Mouse (Mus musculus): ENCODE measurements around the gene Cacng1.

GRCm38 (mm10) chr11:107675246-107675645, 41.1 kb downstream of the Cacng1 start:
- TF ChIP-seq CTCF (IDR thresholded peaks at IDR 0.05; ENCODE audit: extremely low read depth, insufficient read depth, insufficient read length, insufficient replicate concordance), result no peak
- TF ChIP-seq POLR2A (IDR thresholded peaks at IDR 0.05; ENCODE audit: low read depth, low read length), result no peak
